Mouse (Mus musculus) CH12.LX (cell line): Measurements from ENCODE around the gene Gm10912.
"Not testable (repeated sequence)": the region's sequence is repeated elsewhere in the genome, so short reads cannot be mapped to it uniquely, and the experiment has no call there.

ENCODE experiments used
- CHD1 ChIP-seq: IDR thresholded peaks from 2 replicates; pipeline ENCODE4 v1.6.1; 2012; ENCODE audit warnings: low read depth, low read length, improper control_type of control experiment, inconsistent platforms
- CHD2 ChIP-seq: IDR thresholded peaks from 2 replicates; pipeline ENCODE4 v1.6.1; 2011; ENCODE audit warnings: low read length, improper control_type of control experiment
- CTCF ChIP-seq, 2 experiments: IDR thresholded peaks in 1 of 2; conservative IDR thresholded peaks in 1 of 2; 2 replicates each; pipeline ENCODE4 v1.5.1; 2011 to 2012; ENCODE audit warnings: low read depth in 2 of 2, low read length in 2 of 2, improper control_type of control experiment in 1 of 2, inconsistent platforms in 1 of 2, mild to moderate bottlenecking in 1 of 2, moderate library complexity in 1 of 2
- E2F4 ChIP-seq: IDR thresholded peaks from 2 replicates; pipeline ENCODE4 v1.6.1; 2011; ENCODE audit warnings: low read depth, low read length, improper control_type of control experiment; ENCODE audit not compliant: insufficient replicate concordance
- EP300 ChIP-seq: IDR thresholded peaks from 2 replicates; pipeline ENCODE4 v1.6.1; 2011; ENCODE audit warnings: low read length, improper control_type of control experiment
- POLR2A ChIP-seq: IDR thresholded peaks from 2 replicates; pipeline ENCODE4 v1.6.1; 2011; ENCODE audit warnings: low read depth, mild to moderate bottlenecking, improper control_type of control experiment, low read length
- RCOR1 ChIP-seq: conservative IDR thresholded peaks from 2 replicates; pipeline ENCODE4 v1.6.1; 2012; ENCODE audit warnings: low read depth, mild to moderate bottlenecking, inconsistent platforms, low read length, improper control_type of control experiment
- TBP ChIP-seq: conservative IDR thresholded peaks from 2 replicates; pipeline ENCODE4 v1.6.1; 2011; ENCODE audit warnings: low read depth, low read length, improper control_type of control experiment
- ZKSCAN1 ChIP-seq: IDR thresholded peaks from 2 replicates; pipeline ENCODE4 v1.6.1; 2012; ENCODE audit warnings: low read depth, inconsistent platforms, low read length, improper control_type of control experiment, borderline replicate concordance

- TF ChIP-seq CTCF (conservative IDR thresholded peaks at IDR 0.05 in 1 of 2, IDR thresholded peaks at IDR 0.05 in 1 of 2; ENCODE audit: low read depth in 2 of 2, low read length in 2 of 2); POLR2A; EP300; ZKSCAN1; TBP; CHD1; E2F4; RCOR1; CHD2: not testable (repeated sequence)
These were observed at the start of gene Gm10912 for GRCm38 (mm10) chr2:104065526-104065925.
